Mouse (Mus musculus): ENCODE measurements around the gene Bhlhe41. TPM values are rescaled to one million over a fixed set of nuclear protein-coding genes. Genes with fewer than 3 reads are reported as not detected.
A peak's percentile ranks its signal among the peaks of the same experiment; 100 is the strongest.

Gene Bhlhe41
- total RNA-seq, 2 experiments from 2014 or later: 5.3 to 6.2 TPM

DNA sequence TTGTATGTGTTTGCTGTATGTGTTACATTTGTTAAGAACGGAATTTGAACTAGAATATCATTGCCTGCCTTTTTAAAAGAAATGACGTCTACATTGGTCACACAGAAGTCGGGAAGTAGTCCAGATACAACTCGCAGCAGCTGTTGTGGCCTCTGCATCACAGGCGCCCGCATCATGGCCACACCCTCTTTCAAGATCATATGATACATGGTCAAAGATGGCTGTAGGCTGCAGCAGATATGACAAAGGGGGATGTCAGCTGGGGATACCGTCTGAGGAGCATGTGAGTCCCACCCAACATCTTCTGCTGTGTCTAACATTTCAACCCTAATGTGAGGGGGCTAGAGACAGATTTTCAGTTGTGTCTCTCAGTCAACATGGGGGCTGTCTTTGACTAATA is 6.7 kb upstream of the Bhlhe41 start:
- no peak for DNase-seq (ENCODE audit: low spot score in 2 of 2)

DNA sequence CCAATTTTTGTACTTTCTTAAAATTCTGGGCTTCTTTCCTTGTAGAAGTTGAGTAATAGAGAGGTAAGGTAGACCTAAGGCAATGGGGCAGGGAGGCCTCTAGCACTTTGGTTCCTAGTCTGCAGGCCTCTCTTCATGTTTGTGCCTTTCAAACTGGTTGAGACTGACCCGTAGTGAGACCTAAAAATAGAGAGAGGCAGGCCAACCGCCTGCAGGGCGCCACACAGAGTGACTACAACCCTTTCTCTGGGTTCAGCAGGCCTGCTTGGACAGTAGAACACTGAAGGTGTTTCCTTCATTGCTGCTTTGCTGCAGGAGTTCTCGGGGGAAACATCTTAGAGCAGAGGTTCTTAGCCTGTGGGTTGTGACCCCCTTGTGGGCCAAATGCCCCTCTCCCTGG is 5.6 kb upstream of the Bhlhe41 start:
- no peak for DNase-seq (ENCODE audit: low spot score in 2 of 2)

DNA sequence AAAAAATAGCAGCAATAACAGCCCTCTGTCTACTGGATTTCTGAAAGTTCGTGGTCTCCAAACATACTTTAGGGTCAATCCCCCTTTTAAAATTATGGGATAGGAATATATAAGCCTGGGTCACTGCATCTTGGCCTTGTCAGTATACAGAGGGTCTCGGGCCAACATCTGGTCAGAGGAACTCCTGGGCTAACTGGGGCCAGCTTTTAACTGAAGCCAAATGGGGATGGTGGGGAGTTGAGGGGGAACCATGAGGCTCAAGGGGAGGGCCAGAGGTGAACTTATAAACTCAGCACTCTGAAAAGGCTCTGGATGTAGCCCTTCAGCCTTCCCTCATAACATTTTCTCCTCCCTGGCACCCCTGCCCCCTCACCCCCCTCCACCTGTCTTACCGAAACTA is 1.8 kb upstream of the Bhlhe41 start:
- no peak for DNase-seq (ENCODE audit: low spot score in 2 of 2)

DNA sequence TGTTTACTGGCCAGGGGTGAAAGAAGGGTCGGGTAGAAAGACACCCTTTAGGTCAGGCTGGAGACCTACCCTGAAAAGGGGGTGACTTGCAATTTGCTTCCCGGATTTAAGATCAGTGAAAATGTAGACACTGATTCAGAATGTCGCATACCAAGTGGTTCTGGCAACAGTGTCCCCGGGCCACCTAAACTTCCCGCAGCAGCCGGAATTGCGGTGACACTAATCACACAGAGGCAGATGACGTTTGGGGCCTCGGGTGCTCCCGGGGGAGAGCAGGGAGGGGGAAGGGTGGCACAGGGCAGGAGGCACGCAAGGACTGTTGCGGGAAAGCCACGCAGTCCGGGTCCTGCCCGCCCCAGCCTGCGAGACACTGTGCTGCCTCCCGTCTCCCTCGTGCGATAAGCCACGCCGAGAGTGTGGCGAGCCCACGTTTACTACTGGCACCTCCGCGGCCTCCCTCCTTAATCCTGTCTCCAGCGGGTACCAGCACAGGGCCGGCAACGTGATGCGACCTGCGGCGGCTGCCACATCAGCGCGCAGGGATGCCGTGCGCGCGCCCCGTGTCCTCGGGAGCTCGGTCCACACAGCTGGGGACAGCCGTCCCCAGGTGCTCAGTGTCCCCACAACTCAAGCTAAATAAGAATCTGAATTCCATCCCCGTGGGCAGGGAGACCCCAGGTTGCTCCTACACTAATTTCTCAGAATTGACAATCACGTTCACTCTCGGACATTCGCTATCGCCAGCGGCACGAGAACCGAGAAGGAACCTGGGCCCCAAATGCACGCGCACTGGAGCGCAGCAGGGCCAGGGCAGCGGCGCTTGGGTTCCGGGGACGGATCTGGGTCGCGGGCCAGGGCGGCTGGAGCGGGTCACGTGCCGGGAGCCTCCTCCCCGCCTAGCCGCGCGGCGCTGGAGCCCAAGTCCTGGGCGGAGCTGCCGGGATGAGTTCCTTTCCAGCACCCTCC is 811 bp upstream of the Bhlhe41 start:
- DNase-seq (ENCODE audit: low spot score in 2 of 2): peak; percentile 74 to 75

DNA sequence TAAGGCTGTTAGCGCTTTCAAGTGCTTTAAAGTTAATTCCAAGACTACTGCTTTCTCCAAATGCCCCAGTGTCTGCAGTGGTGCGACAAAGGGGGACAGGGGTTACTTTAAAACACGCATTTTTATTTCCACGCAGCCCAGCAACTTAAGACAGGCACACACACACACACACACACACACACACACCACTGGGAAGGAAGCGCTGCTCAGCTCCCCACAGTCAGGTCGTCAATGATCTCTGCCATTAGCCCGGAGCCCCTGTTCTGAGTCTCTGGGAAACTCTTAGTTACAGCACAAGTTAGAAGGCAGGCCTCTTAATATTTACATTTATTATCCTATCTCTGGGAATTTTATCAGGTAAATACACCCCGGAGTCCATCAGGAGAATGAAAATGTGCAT is 1.2 kb downstream of the Bhlhe41 start:
- DNase-seq (ENCODE audit: low spot score in 2 of 2): no peak

DNA sequence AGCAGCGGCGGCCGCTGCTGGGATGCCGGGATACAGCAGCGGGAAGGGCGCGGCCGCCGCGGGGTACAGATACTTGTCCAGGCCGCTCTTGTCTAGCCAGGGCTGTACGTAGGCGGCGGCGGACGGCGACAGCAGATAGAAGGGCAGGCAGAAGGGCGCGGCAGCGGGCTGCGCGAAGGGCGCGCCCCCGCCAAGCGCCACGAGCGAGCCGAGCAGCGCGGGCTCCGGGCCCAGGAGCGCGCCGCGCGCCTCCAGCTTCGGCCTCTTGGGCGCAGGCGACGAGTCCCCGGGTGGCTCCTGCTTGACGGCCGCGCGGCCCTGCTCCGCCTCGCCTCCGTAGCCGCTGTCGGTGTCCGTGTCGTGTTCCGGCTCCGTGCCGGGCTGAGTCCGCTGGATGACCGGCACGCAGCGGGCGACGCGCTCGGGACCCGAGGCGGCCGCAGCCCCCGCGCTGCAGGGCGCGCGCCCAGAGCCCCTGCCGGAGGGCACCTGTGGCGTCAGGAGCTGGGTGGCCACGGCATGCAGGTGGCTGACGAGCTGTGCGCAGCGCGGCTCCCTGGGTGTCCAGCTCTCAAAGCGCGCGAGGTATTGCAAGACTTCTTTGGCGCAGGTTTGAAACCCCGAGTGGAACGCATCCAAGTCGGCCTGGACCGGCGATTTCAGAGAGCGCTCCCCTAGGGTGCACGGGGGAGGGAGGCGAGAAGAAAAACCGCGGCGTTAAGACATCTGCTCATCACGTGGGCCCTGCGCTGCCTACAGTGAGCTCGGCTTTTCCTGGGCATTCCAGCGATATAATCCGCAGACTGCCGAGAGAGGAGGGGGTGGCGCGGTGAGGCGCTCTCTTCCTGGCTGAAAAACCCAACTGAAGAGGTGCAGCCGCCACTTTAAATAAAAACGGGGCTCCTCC is 2.0 kb downstream of the Bhlhe41 start:
- peak; percentile 13 to 30 for DNase-seq (ENCODE audit: low spot score in 2 of 2)

DNA sequence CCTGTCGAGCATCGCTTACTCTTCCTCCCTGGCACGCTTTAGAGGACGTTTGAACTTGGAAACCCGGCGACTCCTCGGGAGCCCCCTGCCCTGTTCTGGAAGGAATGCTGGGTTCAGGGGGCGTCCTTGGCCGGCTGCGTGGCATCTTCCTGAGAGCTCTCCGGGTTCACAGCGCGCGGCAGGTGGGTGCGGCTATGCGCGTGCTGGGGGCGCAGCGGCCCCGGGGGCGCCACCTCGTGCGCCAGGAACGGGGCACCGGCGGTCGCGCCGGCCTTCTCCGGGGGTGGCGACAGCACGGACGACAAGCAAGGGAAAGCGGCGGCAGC is 2.7 kb downstream of the Bhlhe41 start:
- DNase-seq (ENCODE audit: low spot score in 2 of 2): no peak

DNA sequence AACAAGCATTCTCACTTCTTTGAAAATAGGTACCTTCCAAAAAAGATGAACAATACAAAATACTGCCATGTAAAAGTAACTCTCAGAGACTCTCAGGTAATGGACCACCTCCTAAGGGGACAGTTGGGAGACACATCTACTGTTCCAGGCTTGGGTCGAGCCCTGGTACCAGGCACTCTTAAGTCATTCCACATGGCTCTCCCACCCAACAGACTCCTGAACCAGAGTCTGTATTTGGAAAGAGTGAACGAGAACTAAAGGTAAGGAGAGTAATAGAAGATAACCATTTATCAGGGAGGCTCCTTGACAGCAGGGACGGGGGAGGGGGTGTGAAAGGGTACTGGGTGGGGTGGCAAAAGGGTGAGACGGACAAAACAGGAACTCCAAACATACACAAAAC is 3.0 kb downstream of the Bhlhe41 start:
- no peak for DNase-seq (ENCODE audit: low spot score in 2 of 2)

DNA sequence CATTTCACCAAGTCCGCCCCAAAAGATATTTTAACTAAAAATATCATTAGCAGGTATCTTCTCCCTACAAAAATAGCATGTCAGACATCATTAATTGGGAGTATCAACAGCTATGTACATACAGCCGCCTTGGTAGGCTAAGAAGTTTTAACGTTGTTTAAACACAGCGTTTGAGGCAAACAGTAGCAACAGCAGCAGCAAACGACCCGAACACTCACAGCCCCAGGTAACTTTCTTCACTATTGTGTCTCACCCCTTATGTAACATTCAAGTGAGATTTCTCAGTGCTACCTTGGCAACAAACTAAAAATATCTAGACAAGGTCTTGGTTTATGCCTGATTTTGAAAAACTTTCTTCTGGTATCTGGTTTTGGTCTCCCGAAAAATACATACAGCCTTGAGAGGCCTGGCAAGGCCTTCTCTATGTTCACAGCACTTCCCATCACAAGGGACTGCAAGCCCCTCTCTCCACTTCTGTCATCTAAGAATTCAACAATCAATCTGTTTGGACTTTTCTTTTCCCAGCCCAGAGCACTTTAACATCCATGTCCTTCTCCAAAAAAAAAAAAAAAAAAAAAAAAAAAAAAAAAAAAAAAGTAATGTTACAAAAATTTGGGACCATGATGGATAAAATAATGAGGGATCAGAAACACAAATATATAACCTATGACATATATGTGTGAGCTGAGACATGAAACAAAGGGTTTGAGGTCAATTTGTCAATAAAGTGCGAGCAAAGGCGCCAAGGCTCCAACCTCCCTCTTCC is 3.7 kb downstream of the Bhlhe41 start:
- no peak for DNase-seq (ENCODE audit: low spot score in 2 of 2)

DNA sequence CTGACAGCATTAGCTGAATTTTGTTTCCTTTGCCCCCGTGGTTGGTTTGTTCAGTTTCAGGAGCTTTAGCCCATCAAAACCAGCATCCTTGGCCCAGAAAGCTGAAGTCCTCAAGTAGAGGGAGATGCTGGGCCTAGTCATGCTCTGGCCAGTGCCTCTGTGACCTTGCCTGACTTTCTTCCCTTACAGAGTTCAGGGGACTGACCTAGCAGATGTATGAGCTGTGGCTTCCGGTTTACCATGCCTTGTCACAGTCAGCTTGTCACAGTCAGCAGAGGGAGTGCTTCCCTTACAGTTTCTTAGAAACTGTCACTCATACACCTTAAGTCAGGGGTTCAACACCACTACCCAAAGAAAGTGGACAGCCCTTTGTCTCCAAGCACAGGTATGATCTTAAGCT is 5.0 kb downstream of the Bhlhe41 start:
- DNase-seq (ENCODE audit: low spot score in 2 of 2): no peak

DNA sequence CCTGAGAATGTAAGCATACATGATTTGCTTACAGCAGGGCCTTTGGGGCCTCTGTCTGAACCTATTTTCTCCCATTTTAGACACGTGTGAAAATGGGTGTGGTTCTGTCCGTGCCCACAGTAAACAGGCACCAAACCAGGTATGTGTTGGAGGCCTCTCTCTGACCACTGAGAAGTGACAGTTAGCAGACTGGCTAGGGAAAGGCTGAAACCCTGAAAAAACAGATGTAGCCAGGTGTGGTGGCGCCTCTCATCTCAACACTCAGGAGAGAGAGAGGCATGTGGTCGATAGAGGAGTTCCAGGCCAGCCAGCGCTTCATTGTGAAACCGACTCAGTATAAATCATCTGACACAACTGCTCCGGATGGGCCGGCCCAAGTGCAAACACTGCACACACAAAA is 6.9 kb downstream of the Bhlhe41 start:
- DNase-seq (ENCODE audit: low spot score in 2 of 2): no peak

DNA sequence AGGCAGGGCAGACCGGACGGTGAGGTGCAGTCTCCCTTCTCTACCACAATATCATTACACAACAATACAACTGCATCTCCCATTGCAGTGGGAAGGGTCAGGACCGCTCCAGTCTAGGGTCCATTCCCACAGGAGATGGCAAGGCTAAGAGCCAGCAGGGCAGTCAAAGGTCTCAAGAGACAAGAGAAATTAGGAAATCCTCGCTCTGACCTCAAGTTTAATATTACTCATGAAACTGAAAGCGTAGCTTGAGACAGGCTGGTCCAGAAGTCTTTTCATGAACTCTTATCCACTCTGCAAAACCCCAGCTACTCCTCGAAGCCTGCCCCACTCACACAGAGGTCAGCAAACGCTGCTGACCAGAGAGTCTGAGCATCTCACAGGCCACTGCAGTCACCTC is 7.9 kb downstream of the Bhlhe41 start:
- no peak for DNase-seq (ENCODE audit: low spot score in 2 of 2)

DNA sequence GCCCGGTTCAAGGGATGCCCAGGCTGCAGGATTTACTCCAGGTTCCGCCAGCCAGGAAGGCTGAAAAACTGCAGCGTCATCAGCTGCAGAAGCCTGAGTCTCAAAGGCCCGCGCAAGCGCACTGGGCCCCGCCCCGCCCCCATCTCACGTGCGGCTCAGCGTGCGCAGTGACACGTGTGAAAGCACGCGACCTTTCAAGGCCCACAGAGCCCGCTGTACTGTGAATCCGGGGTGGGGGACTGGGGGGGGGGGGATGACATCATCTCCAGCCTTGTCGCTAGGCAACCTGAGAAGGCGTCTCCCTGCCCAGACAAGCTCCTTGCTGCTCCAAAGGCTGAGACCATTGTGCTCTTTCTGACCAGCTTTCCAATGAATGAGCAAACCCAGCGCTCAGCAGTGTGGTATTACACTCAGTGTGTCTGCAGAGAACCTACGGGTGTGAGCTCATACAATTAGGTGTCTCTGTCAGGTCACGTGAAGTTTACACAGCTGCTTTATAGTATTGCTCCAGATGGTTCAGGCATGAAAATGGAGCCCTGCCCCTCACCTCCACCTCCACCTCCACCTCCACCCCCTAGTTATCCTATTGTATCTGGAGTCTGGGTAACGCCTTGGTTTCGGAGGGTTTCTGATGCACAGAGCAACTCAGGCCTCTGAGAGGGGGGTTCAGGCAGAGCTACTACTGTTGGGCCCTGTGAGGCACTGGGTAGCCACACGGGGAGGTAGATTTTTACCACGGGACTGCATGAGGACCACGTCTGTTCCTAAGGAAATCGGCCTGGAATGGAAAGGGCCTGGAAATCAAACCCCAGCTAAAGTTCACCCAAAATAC is 9.4 kb downstream of the Bhlhe41 start:
- DNase-seq (ENCODE audit: low spot score in 2 of 2): peak; percentile 91 to 99

DNA sequence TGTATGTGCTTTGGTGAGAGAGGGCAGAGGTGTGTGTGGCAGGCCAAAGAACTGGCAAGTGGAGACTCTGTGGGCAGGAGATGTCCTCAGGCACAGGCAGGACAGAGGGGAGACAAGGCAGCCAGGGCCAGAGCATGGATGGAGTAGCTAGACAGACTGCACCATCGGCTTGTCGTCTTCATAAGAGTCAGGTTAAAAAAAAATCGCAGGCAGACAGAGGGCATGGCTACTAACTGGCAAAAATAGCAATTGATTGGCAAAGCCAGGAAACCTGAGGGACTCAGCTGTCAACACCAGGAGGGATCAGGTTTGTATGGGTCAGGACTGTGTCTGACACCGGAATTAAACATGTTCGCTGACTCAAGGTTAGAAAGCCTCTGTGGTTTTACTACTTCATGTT is 10.6 kb downstream of the Bhlhe41 start:
- no peak for DNase-seq (ENCODE audit: low spot score in 2 of 2)

DNA sequence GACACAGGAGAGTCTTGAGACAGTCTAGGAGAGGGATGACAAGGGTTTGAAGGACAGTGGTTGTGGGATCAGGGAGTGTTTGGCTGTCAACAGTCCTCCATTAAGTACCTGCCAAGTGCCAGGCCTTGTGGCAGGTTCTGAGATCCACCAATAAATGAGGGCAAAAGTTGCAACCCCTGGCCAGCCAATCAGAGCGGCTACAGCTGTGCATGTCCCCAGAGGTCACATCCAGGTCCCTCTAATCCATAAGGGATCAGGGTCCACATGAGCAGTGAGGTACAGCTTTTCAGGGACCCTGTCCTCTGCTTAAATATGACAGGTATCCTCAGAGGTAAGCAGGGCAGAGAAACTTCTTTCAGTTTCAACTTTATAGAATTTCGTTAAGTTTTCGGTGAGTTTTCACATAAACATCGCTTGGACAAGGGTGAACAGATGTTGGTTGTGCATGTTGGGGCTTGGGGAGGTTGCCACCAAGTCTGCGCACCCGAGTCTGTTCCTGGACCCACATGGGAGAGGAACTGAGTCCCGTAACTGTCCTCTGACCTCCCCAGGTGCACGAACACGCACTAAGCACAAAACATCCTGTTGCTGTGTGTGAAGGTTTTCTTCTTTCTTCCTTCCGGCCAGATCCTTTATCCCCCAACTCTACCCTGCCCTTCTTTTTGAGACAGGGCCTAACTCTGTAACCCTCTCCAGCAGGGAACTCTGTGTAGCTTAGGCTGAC is 11.8 kb downstream of the Bhlhe41 start:
- DNase-seq (ENCODE audit: low spot score in 2 of 2): no peak

DNA sequence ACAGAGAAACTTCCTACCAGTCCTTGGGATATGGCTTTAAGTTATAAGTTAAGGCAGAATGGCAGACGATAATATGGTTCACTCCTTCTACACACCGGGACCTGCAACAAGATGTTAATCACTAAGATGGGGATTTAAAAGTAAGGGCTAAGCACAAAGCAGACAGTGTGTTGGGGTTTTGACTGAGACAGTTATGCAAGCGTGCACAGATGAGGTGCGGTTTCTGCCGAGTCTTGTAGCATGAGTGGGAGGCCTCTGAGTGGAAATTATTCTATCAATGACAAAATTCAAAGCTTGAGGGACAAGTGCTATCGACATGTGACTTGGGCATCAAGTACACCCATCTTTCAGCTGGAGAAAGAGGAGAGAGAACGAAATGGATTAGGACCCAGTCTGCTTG is 12.7 kb downstream of the Bhlhe41 start:
- no peak for DNase-seq (ENCODE audit: low spot score in 2 of 2)

DNA sequence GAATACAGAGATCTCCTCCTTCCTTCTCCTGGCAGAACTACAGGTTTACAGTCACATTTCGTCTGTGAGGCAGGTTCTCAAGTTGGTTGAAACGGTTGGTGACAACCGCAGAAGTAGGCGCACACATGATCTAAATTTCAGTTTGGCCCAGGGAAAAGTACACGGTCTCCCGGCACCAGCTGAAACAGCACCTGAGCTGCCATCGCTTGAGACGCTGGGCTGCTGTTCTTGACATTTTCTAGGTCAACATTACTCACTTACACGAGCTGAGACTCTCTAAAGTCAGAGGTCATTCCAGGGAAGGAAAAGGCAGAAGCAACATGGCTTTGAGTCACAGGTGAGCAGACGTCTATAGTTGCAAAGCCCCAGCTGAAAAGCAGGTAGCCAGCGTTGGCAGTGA is 13.4 kb downstream of the Bhlhe41 start:
- no peak for DNase-seq (ENCODE audit: low spot score in 2 of 2)

DNA sequence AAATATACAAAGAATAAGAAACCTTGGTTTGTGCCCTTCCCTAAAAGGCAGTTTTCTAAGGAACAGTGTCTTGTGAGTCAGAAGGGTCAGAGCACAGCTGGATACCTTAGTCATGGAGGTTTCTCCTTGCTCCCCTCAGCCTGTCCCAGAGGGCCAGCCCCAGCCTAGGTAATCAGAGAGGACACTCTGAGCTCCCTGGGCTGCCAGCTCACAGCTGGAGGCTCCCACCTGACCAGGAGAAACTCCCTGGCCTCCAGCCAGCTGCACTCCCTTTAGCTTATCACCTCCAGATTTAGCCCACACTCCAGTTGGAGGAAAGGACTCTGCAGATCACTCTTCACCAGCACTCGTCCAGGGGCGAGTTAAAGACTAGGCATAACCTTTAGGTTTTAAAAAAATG is 14.6 kb downstream of the Bhlhe41 start:
- DNase-seq (ENCODE audit: low spot score in 2 of 2): no peak

DNA sequence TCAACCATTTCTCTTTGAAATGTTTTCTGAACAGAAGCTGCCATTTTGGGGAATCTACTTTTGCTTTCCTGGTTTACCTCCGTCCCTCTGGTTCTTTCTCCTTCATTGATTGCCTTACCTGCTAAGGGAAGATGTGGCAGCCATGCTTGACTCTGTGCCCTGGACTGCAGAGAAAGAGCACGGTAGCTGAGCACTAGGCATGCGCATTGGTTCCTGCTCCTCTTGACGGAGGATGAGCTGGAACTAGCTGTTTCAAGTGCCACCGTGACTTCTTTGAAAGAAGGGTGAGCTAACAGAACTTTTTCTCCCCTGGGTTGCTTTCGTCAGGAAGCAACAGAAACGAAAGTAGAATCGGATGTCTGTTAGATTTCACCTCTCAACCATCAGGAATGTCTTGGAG is 17.7 kb downstream of the Bhlhe41 start:
- no peak for DNase-seq (ENCODE audit: low spot score in 2 of 2)

DNA sequence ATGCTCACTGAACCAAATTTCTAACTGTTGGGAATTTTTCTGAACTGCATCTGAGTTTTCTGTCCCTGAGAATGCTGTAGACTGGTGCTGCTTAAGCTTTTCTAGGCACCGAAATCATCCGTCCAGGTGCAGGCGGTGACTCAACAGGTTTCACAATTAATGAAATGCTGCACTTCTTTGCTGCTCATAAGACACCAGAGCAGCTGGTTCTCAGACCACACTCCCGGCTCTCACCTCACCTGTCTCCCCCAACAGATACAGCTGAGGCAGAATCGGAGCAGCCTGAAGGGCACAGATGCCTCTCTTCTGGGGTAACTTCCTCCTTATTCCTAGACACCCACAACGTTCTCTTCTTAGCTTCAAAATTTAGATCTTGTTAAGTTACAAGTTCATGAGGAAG is 18.4 kb downstream of the Bhlhe41 start:
- DNase-seq (ENCODE audit: low spot score in 2 of 2): no peak
